Mouse (Mus musculus): ENCODE measurements around the gene Olfr1491. TPM values are rescaled to one million over a fixed set of nuclear protein-coding genes. Genes with fewer than 3 reads are reported as not detected.

The Olfr1491 gene
- polyA plus RNA-seq (2012; ENCODE audit: low replicate concordance), result not detected in 2 replicates

GRCm38 (mm10) chr19:13696968-13697367 is at the start of gene Olfr1491:
Gene Olfr1491 (plus strand): TSS chr19:13697268.

GRCm38 (mm10) chr19:13650791-13651190 is 46.3 kb upstream of the Olfr1491 start, which contains the start of gene Olfr1490:
Gene Olfr1490 (plus strand): TSS chr19:13651091.

GRCm38 (mm10) chr19:13722978-13723377 is 25.9 kb downstream of the Olfr1491 start, which contains the start of gene Olfr1493-ps1:
Gene Olfr1493-ps1 (plus strand): TSS chr19:13723278.

GRCm38 (mm10) chr19:13739428-13739827 is 42.4 kb downstream of the Olfr1491 start, which contains the start of gene Olfr1494:
Gene Olfr1494 (plus strand): TSS chr19:13739728.

Other genes with a start within 250 kb of the Olfr1491 start
- gene Olfr1472, start 241.2 kb upstream of the Olfr1491 start, polyA plus RNA-seq (2012; ENCODE audit: low replicate concordance), result not detected in 2 replicates
- not detected in 2 replicates for gene Olfr1474, start 227.7 kb upstream of the Olfr1491 start, polyA plus RNA-seq (2012; ENCODE audit: low replicate concordance)
- not detected in 2 replicates for gene Olfr1475, start 217.1 kb upstream of the Olfr1491 start, polyA plus RNA-seq (2012; ENCODE audit: low replicate concordance)
- gene Olfr1477, start 196.7 kb upstream of the Olfr1491 start, polyA plus RNA-seq (2012; ENCODE audit: low replicate concordance), result not detected in 2 replicates
- gene Olfr1480, start 169.4 kb upstream of the Olfr1491 start, polyA plus RNA-seq (2012; ENCODE audit: low replicate concordance), result not detected in 2 replicates
- gene Olfr1484, start 113.8 kb upstream of the Olfr1491 start, polyA plus RNA-seq (2012; ENCODE audit: low replicate concordance), result not detected in 2 replicates
- not detected in 2 replicates for gene Olfr1487, start 79.9 kb upstream of the Olfr1491 start, polyA plus RNA-seq (2012; ENCODE audit: low replicate concordance)
- not detected in 2 replicates for gene Olfr1489, start 65.6 kb upstream of the Olfr1491 start, polyA plus RNA-seq (2012; ENCODE audit: low replicate concordance)
- not detected in 2 replicates for gene Olfr1490, start 46.2 kb upstream of the Olfr1491 start, polyA plus RNA-seq (2012; ENCODE audit: low replicate concordance)
- not detected in 2 replicates for gene Olfr1493-ps1, start 26.0 kb downstream of the Olfr1491 start, polyA plus RNA-seq (2012; ENCODE audit: low replicate concordance)
- gene Olfr1494, start 42.5 kb downstream of the Olfr1491 start, polyA plus RNA-seq (2012; ENCODE audit: low replicate concordance), result not detected in 2 replicates
- not detected in 2 replicates for gene Olfr1495, start 67.3 kb downstream of the Olfr1491 start, polyA plus RNA-seq (2012; ENCODE audit: low replicate concordance)
- gene Olfr1496, start 80.6 kb downstream of the Olfr1491 start, polyA plus RNA-seq (2012; ENCODE audit: low replicate concordance), result not detected in 2 replicates
- not detected in 2 replicates for gene Olfr1497, start 100.9 kb downstream of the Olfr1491 start, polyA plus RNA-seq (2012; ENCODE audit: low replicate concordance)
- not detected in 2 replicates for gene Olfr1499, start 122.2 kb downstream of the Olfr1491 start, polyA plus RNA-seq (2012; ENCODE audit: low replicate concordance)
- gene Olfr1500, start 133.2 kb downstream of the Olfr1491 start, polyA plus RNA-seq (2012; ENCODE audit: low replicate concordance), result not detected in 2 replicates
- not detected in 2 replicates for gene Olfr1501, start 153.4 kb downstream of the Olfr1491 start, polyA plus RNA-seq (2012; ENCODE audit: low replicate concordance)
- not detected in 2 replicates for gene Olfr1502, start 164.5 kb downstream of the Olfr1491 start, polyA plus RNA-seq (2012; ENCODE audit: low replicate concordance)
- gene Olfr1504, start 200.7 kb downstream of the Olfr1491 start, polyA plus RNA-seq (2012; ENCODE audit: low replicate concordance), result not detected in 2 replicates
- not detected in 2 replicates for gene Olfr1505, start 216.3 kb downstream of the Olfr1491 start, polyA plus RNA-seq (2012; ENCODE audit: low replicate concordance)